Mouse (Mus musculus) heart, embryonic 14.5 days (tissue): ENCODE results near the gene Qrich2. TPM values are rescaled to one million over a fixed set of nuclear protein-coding genes. Genes with fewer than 3 reads are reported as not detected.

Experiments used
- ATAC-seq: fragments of 200-750 bp; cut with Nextera tagmentation; 2 replicates; pipeline ENCODE4 v1.8.0; 2017; ENCODE audit warnings: low read depth, moderate TSS enrichment; ENCODE audit not compliant: insufficient number of reproducible peaks, insufficient read depth, low FRiP score
- H3K27ac ChIP-seq, 2 experiments: fragments of 200-500 bp in 1 of 2; fragments of 300-500 bp in 1 of 2; sonication (generic) in 1 of 2; replicated peaks in 1 of 2; 2 replicates each; pipeline ENCODE4 v1.5.1; 2012 to 2014; ENCODE audit warnings: low read depth in 2 of 2, low read length in 2 of 2, control low read depth in 1 of 2, mild to moderate bottlenecking in 1 of 2, mixed read lengths in 1 of 2; ENCODE audit not compliant: control insufficient read depth in 1 of 2, insufficient read depth in 1 of 2
- H3K27me3 ChIP-seq: fragments of 300-500 bp; sonication (generic); 2 replicates; pipeline ENCODE4 v1.6.1; 2014; ENCODE audit warnings: mild to moderate bottlenecking, low read length, control low read depth; ENCODE audit not compliant: control insufficient read depth, insufficient read depth
- H3K36me3 ChIP-seq: fragments of 300-500 bp; sonication (generic); 2 replicates; pipeline ENCODE4 v1.6.1; 2014; ENCODE audit warnings: mild to moderate bottlenecking, control low read depth, low read length, mixed read lengths; ENCODE audit not compliant: control insufficient read depth, insufficient read depth
- H3K4me1 ChIP-seq, 2 experiments: fragments of 200-500 bp in 1 of 2; fragments of 300-500 bp in 1 of 2; sonication (generic) in 1 of 2; 2 replicates each; pipeline ENCODE4 v1.6.1; 2012 to 2014; ENCODE audit warnings: low read length in 2 of 2, control low read depth in 1 of 2, mixed read lengths in 1 of 2; ENCODE audit not compliant: control insufficient read depth in 2 of 2, insufficient read depth in 2 of 2
- H3K4me2 ChIP-seq: fragments of 300-500 bp; sonication (generic); 2 replicates; pipeline ENCODE4 v1.6.1; 2014; ENCODE audit warnings: mild to moderate bottlenecking, low read length
- H3K4me3 ChIP-seq, 2 experiments: fragments of 200-500 bp in 1 of 2; fragments of 300-500 bp in 1 of 2; sonication (generic) in 1 of 2; 2 replicates each; pipeline ENCODE4 v1.5.1; 2012 to 2014; ENCODE audit warnings: low read length in 2 of 2, mild to moderate bottlenecking in 2 of 2, control low read depth in 1 of 2, low read depth in 1 of 2, moderate library complexity in 1 of 2; ENCODE audit not compliant: control insufficient read depth in 1 of 2, insufficient read depth in 1 of 2
- H3K9ac ChIP-seq: fragments of 300-500 bp; sonication (generic); 2 replicates; pipeline ENCODE4 v1.6.1; 2014; ENCODE audit warnings: mild to moderate bottlenecking, low read length
- H3K9me3 ChIP-seq: fragments of 300-500 bp; sonication (generic); 2 replicates; pipeline ENCODE4 v1.6.1; 2016; ENCODE audit warnings: low read length, control low read depth; ENCODE audit not compliant: control insufficient read depth
- WGBS: fragments of 180-500 bp; shearing (Covaris S2); extraction: QIAGEN DNeasy Blood & Tissue Kit; methylation state at CpG from one replicate; pipeline ENCODE4 v1.1.7; 2014; 5-methylcytosine and 5-hydroxymethylcytosine counted together
- polyA plus RNA-seq: library from polyadenylated mRNA; unstranded; fragments of >200 nt; fragmentation: Nextera tagmentation; extraction: Ambion mirVana; gene quantifications from 2 replicates; pipeline ENCODE4 v1.2.1, GENCODE M21; 2014

Gene Qrich2
- polyA plus RNA-seq, 1 experiment from 2014 or later, result not detected

GRCm38 (mm10) chr11:116445596-116446307 lies 20.3 kb downstream of the Qrich2 start:
- Histone ChIP-seq H3K4me3 (no peak overlapping the region), H3K36me3 (no peaks in the 10 kb centered on the region), H3K27ac (no peak overlapping the region), H3K9ac (peak overlapping the region; percentile 25; the same call in 1 of the 2 replicates), H3K9me3 (no peaks in the 10 kb centered on the region), H3K4me1 (peaks cover 2 to 6% of the 10 kb centered on the region in 2 experiments; a peak in 3 of 4 replicates), H3K4me2 (no peak overlapping the region), H3K27me3 (peaks cover 14% of the 10 kb centered on the region)
- WGBS, result 26% methylated on average over 16 of the region's 16 CpGs
- 0 out of 2 replicates have a peak, but pooled peaks have one; percentile 37 for ATAC-seq

- peaks cover 11% of the 10 kb centered on the region for H3K36me3 ChIP-seq
- no peaks in the 10 kb centered on the region for H3K9me3 ChIP-seq
- H3K27me3 ChIP-seq, result peaks cover 14% of the 10 kb centered on the region
- no peak overlapping the region for H3K4me3 ChIP-seq
- peaks cover 12 to 17% of the 10 kb centered on the region in 2 experiments for H3K4me1 ChIP-seq
- no peak overlapping the region for H3K9ac ChIP-seq
- 85% methylated on average over 6 of the region's 6 CpGs for WGBS
- no peak overlapping the region for H3K4me2 ChIP-seq
- no peak overlapping the region for H3K27ac ChIP-seq
- no peak for ATAC-seq
Measured at GRCm38 (mm10) chr11:116443935-116444334, 22.1 kb downstream of the Qrich2 start.

GRCm38 (mm10) chr11:116443311-116443710 lies 22.7 kb downstream of the Qrich2 start:
- ATAC-seq, result no peak
- Histone ChIP-seq H3K36me3 (peaks cover 12% of the 10 kb centered on the region), H3K9ac (no peak overlapping the region), H3K4me1 (peaks cover 12 to 17% of the 10 kb centered on the region in 2 experiments), H3K27me3 (peaks cover 14% of the 10 kb centered on the region), H3K4me2 (no peak overlapping the region), H3K9me3 (no peaks in the 10 kb centered on the region), H3K27ac (no peak overlapping the region), H3K4me3 (no peak overlapping the region)
- 91% methylated on average over 6 of the region's 6 CpGs for WGBS

- 55% methylated on average over 6 of the region's 6 CpGs for WGBS
- peaks cover 13% of the 10 kb centered on the region for H3K36me3 ChIP-seq
- no peak for ATAC-seq
- H3K4me2 ChIP-seq, result no peak overlapping the region
- H3K9me3 ChIP-seq, result no peaks in the 10 kb centered on the region
- H3K9ac ChIP-seq, result no peak overlapping the region
- peaks cover 14% of the 10 kb centered on the region for H3K27me3 ChIP-seq
- H3K4me3 ChIP-seq, result no peak overlapping the region
- no peak overlapping the region for H3K27ac ChIP-seq
- peaks cover 12 to 17% of the 10 kb centered on the region in 2 experiments for H3K4me1 ChIP-seq
Measured at GRCm38 (mm10) chr11:116442867-116443177, 23.2 kb downstream of the Qrich2 start.

- Histone ChIP-seq H3K9me3 (no peaks in the 10 kb centered on the region), H3K4me1 (peaks cover 15 to 21% of the 10 kb centered on the region in 2 experiments), H3K27ac (no peak overlapping the region), H3K27me3 (peaks cover 13% of the 10 kb centered on the region), H3K36me3 (peaks cover 18% of the 10 kb centered on the region), H3K9ac (no peak overlapping the region), H3K4me3 (no peak overlapping the region), H3K4me2 (no peak overlapping the region)
- 72% methylated on average over 15 of the region's 15 CpGs for WGBS
- no peak for ATAC-seq
Measured at GRCm38 (mm10) chr11:116442129-116442866, 23.7 kb downstream of the Qrich2 start.

- Histone ChIP-seq H3K27ac (peak overlapping the region; percentile 78 to 80), H3K9me3 (no peaks in the 10 kb centered on the region), H3K36me3 (peaks cover 35% of the 10 kb centered on the region), H3K27me3 (no peaks in the 10 kb centered on the region), H3K4me1 (peaks cover 27 to 35% of the 10 kb centered on the region in 2 experiments), H3K9ac (peak overlapping the region; percentile 34; the same call in 1 of the 2 replicates), H3K4me3 (no peak overlapping the region), H3K4me2 (no peak overlapping the region)
- WGBS, result 45% methylated on average over 7 of the region's 7 CpGs
- 0 out of 2 replicates have a peak, but pooled peaks have one; percentile 4 for ATAC-seq
Measured at GRCm38 (mm10) chr11:116440408-116441068, 25.5 kb downstream of the Qrich2 start.
